Mouse (Mus musculus) layer of hippocampus, adult 18-20 months (tissue): ENCODE data around the gene Elovl7. TPM values are rescaled to one million over a fixed set of nuclear protein-coding genes. Genes with fewer than 3 reads are reported as not detected.

ENCODE experiments used
- DNase-seq, 2 experiments: peaks; one replicate each; pipeline ENCODE4 v3.0.0; 2022; ENCODE audit warnings: low spot score in 2 of 2
- total RNA-seq, 2 experiments: library from RNA; stranded (reverse); gene quantifications; 2 replicates each; pipeline ENCODE4 v1.2.3; 2021

The Elovl7 gene
- total RNA-seq, 2 experiments from 2014 or later = 5.0 to 6.9 TPM

DNA sequence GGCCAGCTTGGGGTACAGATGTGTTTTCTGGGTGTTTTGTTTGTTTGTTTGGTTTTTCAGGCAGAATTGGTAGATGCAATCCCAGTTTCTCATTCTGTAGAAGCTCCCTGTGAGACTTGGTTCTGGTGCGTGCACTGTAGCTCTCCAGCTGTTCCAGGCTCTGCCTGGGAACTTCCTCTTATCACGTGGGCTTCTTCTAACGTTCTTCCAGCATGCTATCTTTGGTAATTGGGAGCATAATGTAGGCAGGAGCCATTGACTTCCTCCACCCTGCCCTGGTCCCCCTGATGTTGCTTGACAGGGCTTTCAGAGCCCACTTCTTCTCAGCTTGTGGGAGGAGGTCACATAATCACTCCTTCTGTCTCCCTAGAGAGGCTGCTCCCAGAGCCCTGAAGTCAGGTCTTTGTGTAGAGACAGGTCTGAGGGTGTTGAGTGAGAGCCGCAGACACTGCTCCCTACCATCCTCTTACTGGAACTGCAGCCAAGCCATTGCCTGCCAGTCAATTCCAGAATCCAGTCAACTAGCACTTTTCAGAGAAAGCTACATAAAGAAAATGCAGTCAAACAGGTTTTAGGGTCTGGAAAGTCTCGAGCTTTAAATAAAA is 86.2 kb downstream of the Elovl7 start:
- no peak for DNase-seq

DNA sequence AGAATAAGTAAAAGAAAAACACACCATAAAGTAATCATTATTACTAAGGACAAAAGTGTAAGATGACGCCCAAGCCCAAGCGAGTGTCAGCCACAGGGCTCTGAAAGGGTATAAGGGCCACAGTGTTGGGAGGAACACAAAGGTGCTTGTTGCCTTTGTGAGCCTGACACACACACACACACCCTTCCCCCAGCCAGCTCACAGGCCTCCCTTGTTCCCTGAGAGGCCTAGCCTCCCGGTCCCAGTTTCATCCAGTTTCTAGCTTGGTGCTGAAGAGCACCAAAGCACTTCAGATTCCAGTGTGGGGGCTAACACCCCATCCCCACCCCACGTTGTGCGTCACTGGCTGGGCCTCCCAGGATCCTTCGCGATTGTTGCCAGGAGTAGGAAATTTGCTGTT is 87.2 kb downstream of the Elovl7 start:
- DNase-seq = peak in 1 of 2 experiments; percentile 38

DNA sequence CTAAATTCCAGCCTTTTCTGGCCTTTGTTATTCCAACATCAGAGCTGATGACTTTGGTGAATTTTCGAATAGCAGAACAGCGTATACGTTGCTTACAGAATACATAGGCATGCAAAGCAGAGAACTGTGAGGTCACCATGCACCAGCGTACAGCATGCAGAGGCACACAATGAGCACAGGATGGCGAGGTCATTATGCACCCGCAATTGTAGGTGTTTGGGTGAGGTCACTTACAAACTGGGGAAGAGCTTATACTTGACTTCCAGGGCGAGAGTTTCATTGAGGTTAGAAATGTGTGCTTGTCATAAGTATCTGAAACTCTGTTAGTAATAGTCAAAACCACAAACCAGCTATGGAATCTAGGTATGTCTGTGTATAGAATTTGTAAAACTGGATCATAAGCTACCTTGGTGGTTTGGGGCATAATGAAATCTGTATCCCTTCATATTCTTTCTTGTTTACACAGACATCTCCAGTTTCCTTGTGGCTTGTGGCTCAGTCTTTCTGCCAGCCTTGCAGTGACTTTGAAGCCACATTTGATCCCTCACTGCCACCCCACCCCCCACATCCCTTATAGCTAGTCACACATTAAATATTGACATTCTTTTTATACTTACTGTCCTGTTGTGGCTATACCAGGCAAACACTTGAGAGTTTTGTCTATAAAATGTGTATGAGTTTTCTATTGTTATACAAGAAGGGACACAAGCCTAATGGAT is 88.9 kb downstream of the Elovl7 start:
- no peak for DNase-seq

DNA sequence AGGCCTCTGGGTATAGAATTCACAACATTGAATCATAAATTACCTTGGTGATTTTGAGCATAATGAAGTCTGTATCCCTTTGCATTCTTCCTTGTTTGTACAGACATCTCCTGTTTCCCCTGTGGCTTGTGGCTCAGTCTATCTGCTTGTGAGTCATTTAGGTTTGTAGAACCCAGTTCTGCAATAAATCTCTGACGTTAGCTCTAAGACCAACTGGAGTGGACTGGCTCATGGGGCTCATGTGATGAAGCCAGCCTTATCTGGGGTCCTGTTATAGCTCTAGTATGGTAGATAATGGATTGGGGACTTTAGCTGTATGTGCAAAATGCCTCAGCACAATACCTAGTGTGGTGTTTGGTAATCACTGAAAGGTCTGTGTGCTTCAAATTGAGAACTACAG is 89.6 kb downstream of the Elovl7 start:
- DNase-seq = no peak

DNA sequence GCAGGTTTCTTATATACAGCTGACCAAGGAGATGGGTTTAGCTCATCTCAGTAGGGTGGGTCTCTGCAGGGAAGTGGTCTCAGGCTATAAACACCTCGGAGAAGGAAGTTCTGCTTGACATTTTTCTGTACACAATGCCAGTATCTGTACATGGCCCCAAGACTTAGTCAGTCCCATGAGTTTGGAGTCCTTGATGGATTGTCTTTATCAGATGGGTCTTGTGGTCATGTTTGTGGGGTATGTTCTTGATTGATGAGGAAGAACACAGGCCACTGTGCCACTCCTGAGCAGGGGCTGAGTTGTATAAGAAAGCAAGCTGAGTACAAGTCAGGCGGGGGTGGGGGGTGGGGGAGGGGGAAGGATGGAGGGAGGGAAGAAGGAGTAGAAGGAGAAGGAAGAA is 90.5 kb downstream of the Elovl7 start:
- DNase-seq = no peak

DNA sequence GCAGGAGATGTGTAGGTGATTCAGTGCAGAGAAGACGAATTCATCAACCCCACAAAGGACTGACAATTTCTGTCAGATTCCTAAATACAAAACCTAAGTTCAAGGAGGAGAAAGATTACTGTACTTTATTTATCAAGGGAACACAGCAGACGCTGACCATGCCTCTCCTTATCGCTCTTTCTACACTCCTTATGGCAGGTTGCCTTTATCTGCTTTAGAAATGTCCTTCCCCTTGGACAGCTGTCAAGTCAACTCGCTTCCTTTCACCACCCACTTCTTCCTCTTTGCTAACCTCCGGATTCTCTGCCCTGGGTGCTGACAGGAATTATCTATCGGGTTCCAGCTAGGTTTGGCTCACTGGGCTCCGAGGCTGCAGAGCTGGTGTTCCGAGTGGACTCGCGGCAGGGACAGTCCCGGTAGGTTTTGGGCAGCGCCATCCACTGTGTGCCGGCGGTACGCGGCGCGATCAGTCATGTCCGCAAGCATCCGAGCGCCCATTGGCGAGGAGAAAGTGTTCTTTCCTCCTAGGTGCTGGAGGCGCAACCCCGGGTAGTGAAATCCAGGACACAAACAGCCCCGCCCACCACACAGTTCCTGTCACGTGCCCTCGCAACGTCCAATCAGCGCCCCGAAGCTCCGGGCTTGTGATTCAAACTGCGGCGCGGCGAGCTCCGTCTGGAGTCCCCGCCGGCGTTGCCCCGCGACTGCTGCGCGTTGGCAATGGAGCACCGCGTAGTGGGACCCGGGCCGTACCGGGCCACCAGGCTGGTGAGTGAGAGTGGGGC is 101.7 kb downstream of the Elovl7 start, which contains the start of gene Depdc1b:
Gene Depdc1b, plus strand, starts transcription at position 631 of the 785 bp plus-strand sequence.
- DNase-seq = peak; percentile 87 to 96

DNA sequence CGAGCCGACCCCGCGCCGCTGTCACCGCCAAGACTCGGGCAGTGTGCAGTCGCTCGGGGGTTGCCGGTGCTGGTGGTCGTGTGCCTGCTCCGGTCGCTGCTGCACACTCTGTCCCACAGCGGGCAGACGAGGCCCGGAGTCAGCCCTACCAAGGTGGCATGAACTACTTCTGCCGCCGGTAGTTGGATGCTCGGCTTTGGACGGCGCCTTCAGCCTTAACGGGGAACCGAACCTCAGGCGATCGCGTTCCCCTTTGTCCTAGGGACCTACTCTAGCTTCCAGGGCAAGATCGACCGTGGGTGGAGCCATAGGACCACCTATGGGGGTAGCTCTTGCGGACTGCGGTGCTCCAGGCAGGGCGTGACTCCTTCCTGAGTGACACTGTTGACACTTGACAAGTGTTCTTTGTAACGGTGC is 102.3 kb downstream of the Elovl7 start:
- no peak for DNase-seq

DNA sequence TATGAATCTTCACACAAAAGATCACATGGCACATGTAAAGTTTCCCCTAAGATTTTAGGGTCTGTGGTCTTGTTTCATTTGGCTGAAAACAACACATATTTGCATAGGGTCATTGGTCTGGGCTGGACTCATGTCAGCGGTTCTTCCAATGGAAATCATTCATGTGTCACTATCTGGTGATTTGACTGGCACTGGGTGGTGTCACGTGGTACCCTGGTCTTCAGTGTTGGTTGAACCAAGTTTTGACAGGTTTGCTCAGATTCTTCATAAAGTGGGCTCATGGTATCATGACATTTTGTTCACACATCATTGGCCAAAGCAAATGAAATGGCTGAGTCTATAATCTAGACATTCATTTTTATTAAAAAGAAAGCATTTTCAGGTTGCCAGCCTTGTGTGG is 103.2 kb downstream of the Elovl7 start:
- no peak for DNase-seq

DNA sequence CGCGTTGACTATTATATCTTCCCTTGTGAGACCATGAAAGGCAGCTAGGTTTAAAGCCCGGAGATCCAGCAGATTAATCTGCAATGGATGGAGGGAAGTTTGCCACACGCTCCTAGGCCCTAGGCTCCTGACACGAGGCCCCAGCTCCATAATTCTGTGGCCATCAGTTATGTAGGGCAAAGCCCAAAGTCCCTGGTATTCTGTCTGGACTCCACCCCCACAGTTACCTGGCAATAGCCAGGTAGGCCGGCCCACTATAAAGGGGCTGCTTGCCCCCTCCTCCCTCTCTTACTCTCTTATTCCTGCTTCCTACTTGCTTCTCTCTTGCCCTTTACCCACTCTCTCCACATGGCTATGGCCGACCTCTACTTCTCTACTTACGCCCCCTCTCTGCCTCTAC is 104.8 kb downstream of the Elovl7 start:
- DNase-seq = no peak

DNA sequence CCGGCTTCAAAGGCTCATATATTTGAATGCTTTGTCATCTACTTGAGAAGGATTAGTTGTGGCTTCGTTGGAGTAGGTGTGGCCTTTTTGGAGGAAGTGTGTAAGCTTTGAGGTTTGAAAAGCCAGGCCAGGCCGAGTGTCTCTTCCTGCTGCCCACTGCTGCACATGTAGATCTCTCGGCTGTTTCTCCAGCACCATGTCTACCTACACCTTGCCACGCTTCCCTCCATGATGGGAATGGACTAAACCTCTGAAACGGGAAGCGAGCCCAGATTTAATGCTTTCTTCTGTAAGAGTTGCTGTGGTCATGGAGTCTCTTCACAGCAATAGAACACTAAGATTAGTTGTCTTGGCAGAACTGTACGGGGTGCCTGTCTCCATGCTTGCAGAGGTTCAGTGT is 106.0 kb downstream of the Elovl7 start:
- no peak for DNase-seq

DNA sequence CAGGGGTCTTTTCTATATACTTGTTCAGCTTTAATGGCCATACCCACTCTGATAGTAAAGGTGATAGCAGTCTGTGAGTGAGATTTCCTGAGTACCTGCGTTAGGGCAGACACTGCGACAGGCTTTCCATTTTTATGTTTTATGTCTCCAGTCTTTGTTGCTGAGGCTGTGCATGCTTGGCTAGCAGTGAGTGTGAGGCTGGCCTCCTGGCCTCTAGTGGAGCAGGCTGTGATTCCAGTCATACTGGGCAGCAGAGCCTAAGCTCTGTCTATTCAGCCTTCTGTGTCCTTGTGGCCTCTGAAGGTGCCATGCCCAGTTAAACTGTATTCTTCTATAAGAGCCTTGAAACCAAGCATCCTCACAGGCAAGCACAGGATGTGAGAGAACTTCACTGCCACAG is 108.3 kb downstream of the Elovl7 start:
- DNase-seq = no peak

DNA sequence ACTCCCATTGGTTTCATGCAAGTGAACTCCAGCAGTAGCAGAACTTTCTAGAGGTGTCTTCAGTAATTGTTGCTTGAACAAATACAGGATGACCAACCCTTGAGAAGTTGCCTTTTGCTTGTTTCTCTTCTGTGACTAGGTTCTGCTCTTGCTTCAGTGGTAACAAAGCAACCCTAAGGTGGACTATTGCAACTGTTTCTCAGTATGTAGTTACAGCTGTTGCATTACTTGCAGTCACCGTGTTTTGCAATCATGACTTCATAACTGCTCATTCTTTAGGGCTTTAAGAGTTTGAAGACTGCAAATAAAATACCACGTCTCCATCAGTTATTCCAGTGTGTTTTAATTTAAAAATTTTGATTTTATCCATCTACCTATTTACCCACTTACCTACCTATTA is 109.1 kb downstream of the Elovl7 start:
- no peak for DNase-seq

DNA sequence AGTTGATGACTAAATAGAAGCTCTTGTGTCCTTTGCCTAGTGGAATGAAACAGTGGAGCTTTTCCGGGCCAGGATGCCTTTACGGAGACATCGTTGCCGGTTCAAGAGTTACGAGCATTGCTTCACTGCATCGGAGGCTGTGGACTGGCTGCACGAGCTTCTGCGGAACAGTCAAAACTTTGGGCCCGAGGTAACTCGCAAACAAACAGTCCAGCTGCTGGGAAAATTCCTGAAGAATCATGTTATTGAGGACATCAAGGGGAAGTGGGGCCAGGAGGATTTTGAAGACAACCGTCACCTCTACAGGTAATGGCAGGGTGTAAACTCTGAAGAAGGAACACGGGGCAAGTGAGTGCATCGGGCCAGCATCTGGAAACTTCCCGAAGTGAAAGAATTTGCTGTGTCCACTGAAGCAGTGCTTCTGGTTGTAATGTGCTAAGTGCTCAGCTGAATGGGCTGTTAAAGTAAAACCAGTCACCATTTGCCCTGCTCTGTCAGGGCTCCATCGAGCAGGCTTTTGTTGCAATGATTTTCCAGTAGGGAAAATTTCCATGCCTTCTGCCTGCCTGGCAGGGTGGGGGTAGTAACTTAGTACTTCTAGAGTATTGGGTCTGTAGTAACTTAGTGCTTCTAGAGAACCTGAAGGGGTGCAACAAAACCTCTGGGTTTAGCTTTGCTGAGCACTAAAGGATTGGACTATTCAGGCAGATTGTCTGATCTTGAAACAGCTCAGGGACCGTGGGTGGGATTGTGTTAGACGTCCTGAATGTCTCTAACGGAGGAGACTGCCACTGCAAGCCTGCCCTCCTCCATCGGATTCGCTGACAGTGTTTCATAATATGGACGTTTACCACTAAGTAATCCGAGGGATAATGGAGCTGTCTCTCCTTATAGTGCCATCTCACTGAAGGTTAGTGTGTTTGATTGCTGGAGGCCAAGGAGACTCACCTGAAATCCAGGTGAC is 109.9 kb downstream of the Elovl7 start:
- DNase-seq = peak in 1 of 2 experiments; percentile 21

DNA sequence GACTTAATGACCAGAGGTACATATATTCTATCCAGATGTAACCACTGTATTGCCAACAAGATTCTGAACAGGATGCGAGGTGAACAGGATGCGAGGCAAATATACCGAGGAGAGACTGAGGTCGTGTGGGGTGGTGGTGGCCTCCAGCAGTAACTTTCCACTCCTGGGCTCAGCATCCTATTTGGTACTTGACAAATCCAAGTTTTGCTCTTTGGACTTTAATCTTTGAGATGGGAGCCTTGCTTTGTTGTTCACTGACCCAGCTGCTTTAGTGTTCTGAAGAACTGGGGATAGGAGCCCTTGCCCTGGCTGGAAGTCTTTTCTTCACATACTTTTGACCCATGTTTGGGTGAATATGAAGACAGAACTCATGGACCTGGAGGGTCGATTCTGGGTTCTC is 111.7 kb downstream of the Elovl7 start:
- DNase-seq = no peak

DNA sequence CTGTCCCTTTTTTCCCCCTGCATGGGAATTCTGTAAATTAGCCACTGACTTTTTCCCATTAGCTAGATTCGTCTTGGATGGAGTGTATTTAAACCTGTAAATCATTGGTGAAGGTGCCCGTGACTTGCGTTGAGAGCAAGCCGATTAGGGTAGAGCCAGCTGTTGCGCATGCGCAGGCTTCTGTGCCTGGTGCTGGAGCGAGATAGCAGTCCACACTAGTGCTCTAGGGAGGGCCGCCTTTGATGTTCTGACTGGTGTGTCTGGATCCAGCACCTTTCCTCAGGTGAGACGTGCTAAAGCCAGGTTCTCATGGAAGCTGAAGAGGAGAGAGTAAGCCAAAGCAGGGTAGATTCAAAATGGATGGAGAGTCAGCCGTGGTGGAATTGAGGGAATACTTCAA is 112.1 kb downstream of the Elovl7 start:
- DNase-seq = no peak

DNA sequence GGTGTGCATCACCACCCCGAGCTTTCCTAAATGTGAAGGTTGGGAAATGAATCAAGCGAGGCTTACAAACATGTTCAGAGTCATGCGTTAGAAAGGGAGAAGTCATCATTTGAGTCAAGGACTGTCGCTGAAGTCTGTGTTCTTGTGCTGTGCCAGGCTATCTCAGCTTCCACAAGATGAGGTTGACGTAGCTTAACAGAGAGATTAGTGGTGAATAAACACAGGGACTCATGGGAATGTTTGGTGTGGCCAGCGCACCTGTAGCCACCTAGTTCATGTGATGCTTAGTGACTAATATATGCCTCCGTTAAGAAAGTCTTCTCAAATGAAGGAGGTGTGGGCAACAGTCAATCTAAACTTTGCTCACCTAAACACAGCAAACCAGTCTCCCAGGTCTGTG is 112.8 kb downstream of the Elovl7 start:
- no peak for DNase-seq

DNA sequence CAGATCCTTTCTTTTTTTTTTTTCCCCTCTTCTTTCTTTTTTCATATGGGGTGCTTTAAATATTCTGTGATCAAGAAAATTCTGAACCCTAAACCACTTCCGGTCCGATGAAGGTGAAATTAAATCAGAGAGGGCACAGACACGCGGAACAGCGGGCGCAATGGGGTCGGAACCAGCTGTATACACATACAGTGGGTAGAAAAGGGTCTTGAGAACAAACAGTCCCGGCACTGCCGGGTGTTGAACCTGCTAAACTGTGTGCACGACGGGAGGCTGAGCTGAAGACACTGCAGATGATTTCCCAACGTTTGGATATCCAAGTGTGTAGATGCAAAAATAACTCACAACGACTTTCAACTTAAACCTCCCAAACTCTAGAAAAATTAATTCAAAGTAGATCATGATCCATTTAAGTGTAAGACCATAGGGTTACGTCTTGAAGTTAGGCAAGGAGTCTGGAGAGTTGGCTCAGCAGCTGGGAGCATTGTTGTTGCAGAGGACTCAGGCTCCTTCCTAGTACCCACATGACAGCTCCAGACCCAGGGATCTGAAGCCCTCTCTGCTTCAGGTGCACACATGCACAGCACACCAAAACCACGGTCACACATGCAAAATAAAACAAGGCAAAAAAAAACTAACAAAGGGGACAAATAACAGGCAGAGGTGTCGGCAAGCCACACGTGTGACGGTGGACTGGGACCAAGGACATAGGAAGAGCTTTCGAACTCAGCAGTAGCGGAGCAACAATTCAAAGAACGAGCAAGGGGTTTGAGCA is 114.4 kb downstream of the Elovl7 start:
- no peak for DNase-seq

DNA sequence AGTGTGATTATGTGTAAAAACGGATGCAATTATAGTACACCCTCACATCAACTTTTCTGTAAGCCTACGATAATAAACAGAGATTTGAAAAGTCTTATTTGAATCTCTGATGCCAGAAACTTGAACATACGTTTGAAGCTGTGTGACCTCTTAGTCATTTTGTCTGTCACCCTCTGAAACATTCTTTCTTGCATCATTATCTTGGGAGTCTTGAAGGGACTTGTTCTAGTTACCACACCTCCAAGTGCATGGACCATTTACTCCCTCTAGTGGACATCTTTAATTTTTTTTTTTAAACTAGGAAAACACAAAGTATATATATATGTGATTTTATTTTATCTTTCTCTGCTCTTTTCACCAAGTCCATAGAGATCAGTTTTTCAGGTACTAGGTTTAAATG is 115.5 kb downstream of the Elovl7 start:
- DNase-seq = peak in 1 of 2 experiments; percentile 22
